Mouse (Mus musculus) intestine, embryonic 16.5 days (tissue): Measurements from ENCODE around the gene Aldh3b3. TPM values are rescaled to one million over a fixed set of nuclear protein-coding genes. Genes with fewer than 3 reads are reported as not detected.
A peak's percentile ranks its signal among the peaks of the same experiment; 100 is the strongest.

ENCODE experiments used
- ATAC-seq: fragments of 200-750 bp; cut with Nextera tagmentation; 2 replicates; pipeline ENCODE4 v1.8.0; 2017; ENCODE audit warnings: moderate TSS enrichment, moderate library complexity
- H3K27ac ChIP-seq: fragments of 300-500 bp; sonication (generic); 2 replicates; pipeline ENCODE4 v1.5.1; 2014; ENCODE audit warnings: mild to moderate bottlenecking, low read length
- H3K27me3 ChIP-seq: fragments of 300-500 bp; sonication (generic); replicated peaks from 2 replicates; pipeline ENCODE4 v1.6.1; 2014; ENCODE audit warnings: low read length, control low read depth, mixed read lengths; ENCODE audit not compliant: control insufficient read depth, insufficient read depth
- H3K36me3 ChIP-seq: fragments of 300-500 bp; sonication (generic); 2 replicates; pipeline ENCODE4 v1.6.1; 2014; ENCODE audit warnings: low read length, control low read depth; ENCODE audit not compliant: control insufficient read depth, insufficient read depth
- H3K4me1 ChIP-seq: fragments of 300-500 bp; sonication (generic); 2 replicates; pipeline ENCODE4 v1.6.1; 2014; ENCODE audit warnings: low read length, control low read depth, mixed read lengths; ENCODE audit not compliant: control insufficient read depth, insufficient read depth
- H3K4me2 ChIP-seq: fragments of 300-500 bp; sonication (generic); 2 replicates; pipeline ENCODE4 v1.6.1; 2014; ENCODE audit warnings: low read depth, low read length, control low read depth
- H3K4me3 ChIP-seq: fragments of 300-500 bp; sonication (generic); 2 replicates; pipeline ENCODE4 v1.5.1; 2014; ENCODE audit warnings: mild to moderate bottlenecking, low read length
- H3K9ac ChIP-seq: fragments of 300-500 bp; sonication (generic); 2 replicates; pipeline ENCODE4 v1.6.1; 2014; ENCODE audit warnings: low read depth, low read length
- H3K9me3 ChIP-seq: fragments of 300-500 bp; sonication (generic); 2 replicates; pipeline ENCODE4 v1.6.1; 2016; ENCODE audit warnings: low read length, control low read depth; ENCODE audit not compliant: control insufficient read depth
- WGBS: fragments of 180-500 bp; shearing (Covaris S2); extraction: QIAGEN DNeasy Blood & Tissue Kit; methylation state at CpG from one replicate; pipeline ENCODE4 v1.1.7; 2014; 5-methylcytosine and 5-hydroxymethylcytosine counted together
- polyA plus RNA-seq: library from polyadenylated mRNA; unstranded; fragments of >200 nt; fragmentation: Nextera tagmentation; extraction: Ambion mirVana; gene quantifications from 2 replicates; pipeline ENCODE4 v1.2.1, GENCODE M21; 2015

Aldh3b3 gene
- polyA plus RNA-seq, result not detected in 2 replicates

DNA sequence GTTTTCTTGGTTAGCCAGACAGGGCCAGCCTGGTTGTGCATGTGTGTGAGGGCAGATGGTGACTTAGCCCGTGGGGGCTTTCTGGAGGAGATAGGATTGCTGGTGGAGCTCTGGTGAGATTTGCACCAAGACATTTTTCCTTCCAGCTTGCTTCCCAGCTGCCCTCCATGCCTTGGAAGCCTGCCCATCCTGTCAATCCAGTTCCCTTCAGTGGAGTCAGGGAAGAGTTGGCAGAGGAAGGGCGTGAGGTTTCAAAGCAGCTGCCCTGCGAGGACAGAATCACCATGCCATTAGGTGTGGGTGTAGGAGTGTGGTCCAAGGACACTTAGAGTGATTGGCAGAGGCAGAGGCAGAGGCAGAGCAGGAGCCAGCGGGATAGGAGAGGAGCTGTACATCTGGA, at the start of gene Aldh3b3:
Gene Aldh3b3, plus strand, starts transcription at position 176 of the 400 bp plus-strand sequence.
- Histone ChIP-seq H3K4me3 (no peak within 1 kb of the TSS), H3K27me3 (no peaks in the 10 kb centered on the region), H3K27ac (no peak within 1 kb of the TSS), H3K4me2 (no peak within 1 kb of the TSS), H3K9me3 (no peaks in the 10 kb centered on the region), H3K36me3 (no peaks in the 10 kb centered on the region), H3K4me1 (peaks cover 3% of the 10 kb centered on the region; the same call in 1 of the 2 replicates), H3K9ac (no peak within 1 kb of the TSS)
- WGBS, result 71% methylated on average over 4 of the region's 4 CpGs
- no peak for ATAC-seq

DNA sequence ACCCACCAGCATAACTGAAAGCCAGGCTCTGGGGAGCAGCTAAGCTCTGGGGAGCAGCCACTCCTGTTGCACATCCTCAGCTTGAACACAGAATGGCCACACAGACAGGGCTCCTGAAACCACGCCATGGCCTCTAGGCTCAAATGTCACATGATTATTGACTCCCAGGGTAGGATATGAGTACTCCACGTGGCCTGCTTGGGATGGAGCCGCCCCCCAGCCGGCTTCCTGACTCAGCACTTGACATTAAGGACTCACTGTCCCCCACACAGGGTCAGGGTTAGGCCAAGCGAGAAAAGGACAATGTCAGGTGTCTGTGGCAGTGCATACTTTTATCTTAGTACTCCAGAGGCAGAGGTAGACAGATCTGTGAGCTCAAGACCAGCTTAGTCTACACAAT, 48.2 kb upstream of the Aldh3b3 start:
- Histone ChIP-seq H3K9me3 (no peaks in the 10 kb centered on the region), H3K4me1 (peaks cover 23% of the 10 kb centered on the region), H3K4me2 (no peak overlapping the region), H3K9ac (no peak overlapping the region), H3K27ac (no peak overlapping the region), H3K4me3 (no peak overlapping the region), H3K36me3 (peaks cover 8% of the 10 kb centered on the region; the same call in 1 of the 2 replicates), H3K27me3 (no peaks in the 10 kb centered on the region)
- WGBS, result 77% methylated on average over 5 of the region's 5 CpGs
- no peak for ATAC-seq

DNA sequence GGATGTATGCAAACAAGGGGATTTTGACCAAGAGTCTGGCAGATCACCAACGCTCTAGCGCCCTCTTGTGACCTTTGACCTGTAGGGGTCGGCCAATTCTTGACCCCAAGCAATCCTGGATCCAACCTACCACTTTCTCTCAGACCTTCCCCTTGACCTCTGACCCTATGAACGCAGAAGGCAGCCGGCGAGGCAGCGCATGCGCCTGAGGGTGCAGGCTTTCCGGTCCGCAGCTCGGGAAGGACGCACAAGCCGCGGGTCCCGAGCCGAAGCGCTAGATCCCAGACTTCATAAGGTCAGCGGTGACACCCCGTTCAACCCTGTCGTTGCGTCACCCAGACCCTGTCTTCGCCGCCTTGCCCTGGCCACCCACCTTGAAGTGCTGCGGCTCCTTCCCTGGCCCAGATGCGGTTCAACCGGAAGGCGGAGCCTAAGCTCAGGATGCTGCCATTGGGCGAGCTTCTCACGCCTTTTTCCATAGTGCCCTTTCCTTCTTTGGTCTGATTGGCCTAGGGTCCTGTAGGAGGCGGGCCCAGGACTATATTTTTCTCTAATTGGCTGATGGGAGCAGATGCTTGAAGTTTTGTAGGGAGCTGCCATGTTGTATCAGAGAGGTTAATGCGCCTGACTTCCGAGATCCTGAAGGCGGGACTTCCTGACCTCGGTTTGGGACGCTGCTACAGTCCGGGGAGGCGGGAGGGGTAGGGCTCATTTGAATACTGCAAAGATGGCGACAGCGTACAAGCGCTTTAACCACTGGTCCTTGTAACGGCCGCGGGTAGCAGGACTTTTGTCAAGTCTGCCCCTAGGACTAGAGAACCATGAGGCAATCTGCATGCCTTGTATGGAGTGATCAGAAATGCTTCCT, 45.9 kb upstream of the Aldh3b3 start, which contains the start of gene Ndufs8:
Gene Ndufs8, minus strand, starts transcription at position 438 of the 868 bp plus-strand sequence.
- under 1% methylated on average over 43 of the region's 43 CpGs for WGBS
- H3K4me3 ChIP-seq, result peak within 1 kb of the TSS; percentile 75
- H3K4me1 ChIP-seq, result peaks cover 12% of the 10 kb centered on the region
- H3K36me3 ChIP-seq, result peaks cover 8% of the 10 kb centered on the region; the same call in 1 of the 2 replicates
- peak; percentile 98 for ATAC-seq
- no peaks in the 10 kb centered on the region for H3K27me3 ChIP-seq
- H3K4me2 ChIP-seq, result peak within 1 kb of the TSS; percentile 81
- H3K9ac ChIP-seq, result peak within 1 kb of the TSS; percentile 81
- H3K9me3 ChIP-seq, result no peaks in the 10 kb centered on the region
- H3K27ac ChIP-seq, result peak within 1 kb of the TSS; percentile 87

DNA sequence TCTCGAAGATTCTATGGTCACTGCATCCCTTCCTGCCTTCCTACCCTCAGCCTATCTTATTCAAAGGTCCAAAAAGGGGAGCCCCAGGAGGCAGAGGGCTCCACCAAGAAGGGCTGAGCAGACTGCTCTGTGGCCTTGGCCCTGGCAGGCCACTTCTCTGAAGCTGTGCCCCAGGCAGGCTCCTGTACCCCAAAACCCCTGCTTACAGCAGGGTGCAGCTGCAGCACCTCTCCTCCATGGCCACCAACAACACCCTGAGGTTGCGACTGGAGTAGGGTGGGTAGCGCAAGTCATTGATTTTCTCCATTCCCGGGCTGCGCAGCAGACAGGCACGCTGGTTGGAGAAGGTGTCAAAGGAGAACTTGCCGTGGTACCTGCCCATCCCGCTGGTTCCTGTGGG, 44.8 kb upstream of the Aldh3b3 start:
- Histone ChIP-seq H3K36me3 (peaks cover 5% of the 10 kb centered on the region; the same call in 1 of the 2 replicates), H3K4me2 (peak overlapping the region; percentile 55), H3K4me1 (peaks cover 4% of the 10 kb centered on the region), H3K9me3 (no peaks in the 10 kb centered on the region), H3K9ac (peak overlapping the region; percentile 74), H3K27me3 (no peaks in the 10 kb centered on the region), H3K4me3 (peak overlapping the region; percentile 75), H3K27ac (0 out of 2 replicates have a peak overlapping the region, but pooled peaks have one; percentile 31)
- 86% methylated on average over 8 of the region's 8 CpGs for WGBS
- no peak for ATAC-seq

DNA sequence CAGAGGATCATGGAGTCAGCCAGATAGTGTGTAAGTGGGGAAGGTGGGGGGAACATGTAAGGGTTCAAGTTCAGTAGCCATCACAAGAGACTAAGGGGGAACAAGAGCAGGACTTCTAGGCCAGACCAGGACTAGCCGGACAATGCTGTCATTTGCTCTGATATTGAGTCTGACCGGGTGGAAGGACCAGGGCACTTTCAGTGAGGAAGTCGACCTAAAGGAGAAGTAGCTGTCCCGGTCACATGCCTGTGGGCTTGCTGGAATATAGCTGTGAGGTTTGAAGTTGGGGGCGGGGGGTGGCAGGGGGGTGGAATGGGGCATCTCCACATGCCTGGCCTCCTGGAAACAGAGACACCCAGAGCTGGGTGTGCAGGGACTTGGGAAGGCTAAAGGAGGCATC, 43.9 kb upstream of the Aldh3b3 start:
- no peak overlapping the region for H3K4me3 ChIP-seq
- 86% methylated on average over 5 of the region's 5 CpGs for WGBS

DNA sequence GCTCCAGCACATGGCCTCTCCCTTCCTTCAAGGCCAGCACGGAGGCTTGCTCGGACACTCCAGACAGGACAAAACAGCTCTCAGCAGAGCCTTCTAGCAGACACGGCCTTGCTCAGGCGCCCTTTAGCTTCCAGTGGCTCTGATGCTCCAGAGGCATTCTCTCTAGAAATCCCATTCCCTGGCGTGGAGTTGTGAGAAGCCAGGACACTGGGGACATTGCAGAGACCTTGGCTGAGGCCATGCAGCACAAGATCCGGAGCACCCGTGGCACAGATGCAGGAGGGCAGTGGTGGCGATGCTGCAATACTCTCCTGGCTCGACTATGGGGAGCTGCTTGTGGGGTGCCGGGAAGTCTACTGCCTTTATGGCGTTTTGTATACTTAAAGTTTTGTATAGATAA, 41.7 kb upstream of the Aldh3b3 start:
- no peaks in the 10 kb centered on the region for H3K9me3 ChIP-seq
- H3K36me3 ChIP-seq, result no peaks in the 10 kb centered on the region
- H3K27me3 ChIP-seq, result no peaks in the 10 kb centered on the region
- H3K4me2 ChIP-seq, result no peak overlapping the region
- no peak overlapping the region for H3K27ac ChIP-seq
- no peak overlapping the region for H3K9ac ChIP-seq
- no peak for ATAC-seq
- 73% methylated on average over 11 of the region's 11 CpGs for WGBS
- peaks cover 4% of the 10 kb centered on the region for H3K4me1 ChIP-seq
- no peak overlapping the region for H3K4me3 ChIP-seq

More for the DNA sequence above, 43.9 kb upstream of the Aldh3b3 start:
- Histone ChIP-seq H3K27me3 (no peaks in the 10 kb centered on the region), H3K9ac (no peak overlapping the region), H3K9me3 (no peaks in the 10 kb centered on the region), H3K36me3 (0 out of 2 replicates have a peak, but pooled peaks cover 2% of the 10 kb centered on the region), H3K27ac (no peak overlapping the region), H3K4me2 (no peak overlapping the region), H3K4me1 (peaks cover 4% of the 10 kb centered on the region)
- ATAC-seq, result no peak

DNA sequence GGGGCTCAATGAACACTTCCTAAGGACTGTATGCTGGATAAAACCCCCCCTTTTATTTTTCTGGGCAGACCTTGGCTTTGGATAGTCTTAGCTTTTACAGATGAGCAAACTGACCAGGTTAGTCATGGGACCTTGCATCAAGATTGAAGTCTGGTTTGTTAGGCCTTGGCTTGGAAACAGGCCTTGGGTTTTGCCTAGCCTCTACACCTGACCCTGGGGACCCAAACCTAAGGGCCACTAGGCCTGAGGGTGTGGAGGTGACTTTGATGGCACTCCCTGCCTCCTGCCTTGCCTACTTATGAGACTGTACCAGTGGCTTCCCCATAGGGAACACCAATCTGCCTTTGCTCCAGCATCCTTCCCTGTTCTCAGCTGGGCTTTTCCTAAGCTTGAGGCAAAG, 38.5 kb upstream of the Aldh3b3 start:
- ATAC-seq, result no peak
- Histone ChIP-seq H3K4me3 (no peak overlapping the region), H3K4me1 (peaks cover 9% of the 10 kb centered on the region; the same call in 1 of the 2 replicates), H3K4me2 (no peak overlapping the region), H3K27ac (no peak overlapping the region), H3K36me3 (no peaks in the 10 kb centered on the region), H3K9ac (no peak overlapping the region), H3K9me3 (no peaks in the 10 kb centered on the region), H3K27me3 (no peaks in the 10 kb centered on the region)

DNA sequence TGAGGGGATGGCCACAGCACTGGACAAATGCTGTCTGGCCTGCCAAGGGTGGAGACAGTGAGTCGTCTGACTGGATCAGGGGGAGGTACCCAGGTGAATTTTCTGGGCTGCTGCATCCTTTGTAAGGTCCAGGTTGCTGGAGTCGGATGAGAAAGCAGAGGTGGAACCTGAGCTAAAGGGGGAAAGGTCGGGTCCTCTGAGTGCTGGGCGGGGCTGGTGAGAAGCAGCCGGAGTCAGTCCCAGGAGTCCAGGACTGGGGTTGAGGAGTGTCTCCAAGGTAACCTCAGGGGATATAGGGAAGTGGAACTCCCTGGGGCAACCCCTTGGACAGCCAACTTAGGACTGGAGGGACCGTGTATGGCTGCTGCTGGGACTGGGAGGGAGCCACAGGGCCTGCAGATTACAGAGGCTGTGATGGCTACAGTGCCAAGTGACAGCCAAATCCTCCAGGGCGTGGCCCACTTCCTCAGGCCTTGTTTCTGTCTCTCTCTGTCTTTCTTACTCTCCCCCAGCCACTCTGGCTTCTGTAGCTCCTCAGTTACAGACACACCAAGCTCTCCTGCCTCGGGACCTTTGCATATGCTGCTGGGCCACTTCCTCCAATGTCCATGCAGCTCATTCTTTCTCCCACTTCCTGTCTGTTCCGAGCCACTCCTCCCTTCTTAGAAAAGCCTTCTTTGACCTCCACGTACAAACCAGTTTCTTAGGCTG, 35.6 kb upstream of the Aldh3b3 start:
- no peaks in the 10 kb centered on the region for H3K36me3 ChIP-seq
- peaks cover 9% of the 10 kb centered on the region; the same call in 1 of the 2 replicates for H3K4me1 ChIP-seq
- 52% methylated on average over 10 of the region's 10 CpGs for WGBS
- no peaks in the 10 kb centered on the region for H3K27me3 ChIP-seq
- ATAC-seq, result peak; percentile 38; the same call in 1 of the 2 replicates
- no peak overlapping the region for H3K9ac ChIP-seq
- H3K27ac ChIP-seq, result no peak overlapping the region
- H3K4me3 ChIP-seq, result no peak overlapping the region
- H3K9me3 ChIP-seq, result no peaks in the 10 kb centered on the region
- no peak overlapping the region for H3K4me2 ChIP-seq

DNA sequence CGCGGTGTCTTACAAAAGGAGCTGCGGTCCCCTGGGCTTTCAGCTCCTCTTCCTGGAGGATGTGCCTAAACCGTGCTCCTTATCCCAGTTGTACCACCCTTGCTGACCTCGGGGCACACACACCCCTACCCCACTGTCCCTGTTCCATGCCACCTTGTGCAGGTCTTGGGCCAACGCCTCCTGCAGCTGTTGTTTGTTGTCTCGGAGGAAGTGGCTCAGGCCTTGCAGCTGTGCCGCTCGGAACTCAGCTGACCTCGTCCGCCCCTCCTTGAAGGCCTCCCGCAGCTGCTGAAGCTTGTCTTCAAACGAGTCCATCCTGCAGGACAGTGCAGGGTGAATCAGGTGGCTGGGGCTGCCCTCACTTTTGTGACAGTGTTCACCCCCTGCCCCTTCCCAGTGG, 34.9 kb upstream of the Aldh3b3 start:
- no peak overlapping the region for H3K9ac ChIP-seq
- no peaks in the 10 kb centered on the region for H3K36me3 ChIP-seq
- no peak overlapping the region for H3K4me3 ChIP-seq
- H3K9me3 ChIP-seq, result no peaks in the 10 kb centered on the region
- H3K4me1 ChIP-seq, result peaks cover 9% of the 10 kb centered on the region; the same call in 1 of the 2 replicates
- H3K27ac ChIP-seq, result peak overlapping the region; percentile 1
- ATAC-seq, result 0 out of 2 replicates have a peak, but pooled peaks have one; percentile 14
- 56% methylated on average over 13 of the region's 13 CpGs for WGBS
- no peak overlapping the region for H3K4me2 ChIP-seq
- no peaks in the 10 kb centered on the region for H3K27me3 ChIP-seq
